Mouse (Mus musculus) cerebellum, adult 2 months (tissue): Measurements from ENCODE around the gene Rhox3h. TPM values are rescaled to one million over a fixed set of nuclear protein-coding genes. Genes with fewer than 3 reads are reported as not detected.
"Not testable (repeated sequence)": the region's sequence is repeated elsewhere in the genome, so short reads cannot be mapped to it uniquely, and the experiment has no call there.

Experiments
- DNase-seq, 2 experiments: peaks; one replicate each; pipeline ENCODE4 v3.0.0; 2021
- H3K27ac ChIP-seq: fragments of 200-500 bp; 2 replicates; pipeline ENCODE4 v1.5.1; 2012; ENCODE audit warnings: low read length, control low read depth, inconsistent platforms; ENCODE audit not compliant: insufficient read depth
- H3K27me3 ChIP-seq: fragments of 200-500 bp; 2 replicates; pipeline ENCODE4 v1.6.1; 2012; ENCODE audit warnings: inconsistent platforms, mild to moderate bottlenecking, low read length, moderate library complexity; ENCODE audit not compliant: control insufficient read depth, insufficient read depth
- H3K4me1 ChIP-seq: fragments of 200-500 bp; 2 replicates; pipeline ENCODE4 v1.6.1; 2011; ENCODE audit warnings: low read length; ENCODE audit not compliant: control insufficient read depth, insufficient read depth
- H3K4me3 ChIP-seq: fragments of 200-500 bp; replicated peaks from 2 replicates; pipeline ENCODE3; 2011; ENCODE audit warnings: mild to moderate bottlenecking, low read depth, low read length, control low read depth; ENCODE audit not compliant: insufficient read depth
- CTCF ChIP-seq: fragments of 200-500 bp; IDR thresholded peaks from 2 replicates; pipeline ENCODE4 v1.5.1; 2011; ENCODE audit warnings: low read depth, mild to moderate bottlenecking, control low read depth, low read length, moderate library complexity, borderline replicate concordance; ENCODE audit not compliant: insufficient read depth
- POLR2A ChIP-seq: fragments of 200-500 bp; IDR thresholded peaks from 2 replicates; pipeline ENCODE4 v1.6.1; 2011; ENCODE audit warnings: low read length, control low read depth, borderline replicate concordance; ENCODE audit not compliant: insufficient read depth
- WGBS: fragments of 180-500 bp; shearing (Covaris S2); methylation state at CpG from one replicate; pipeline ENCODE4 v1.1.7; 2018; 5-methylcytosine and 5-hydroxymethylcytosine counted together
- polyA plus RNA-seq: library from polyadenylated mRNA; depleted of rRNA; stranded (reverse); fragments of >200 nt; gene quantifications from 2 replicates; pipeline ENCODE4 v1.2.3, GENCODE M21; 2012; rRNA removed

The Rhox3h gene
- polyA plus RNA-seq: not detected in 2 replicates

GRCm38 (mm10) chrX:37668664-37669063 lies at the start of gene Rhox3h:
TSS of gene Rhox3h (minus strand) at chrX:37668764.
- H3K27ac ChIP-seq, H3K4me1 ChIP-seq, DNase-seq, H3K4me3 ChIP-seq, H3K27me3 ChIP-seq: not testable (repeated sequence)
- 100% methylated on average over 1 of the region's 3 CpGs for WGBS

DNA sequence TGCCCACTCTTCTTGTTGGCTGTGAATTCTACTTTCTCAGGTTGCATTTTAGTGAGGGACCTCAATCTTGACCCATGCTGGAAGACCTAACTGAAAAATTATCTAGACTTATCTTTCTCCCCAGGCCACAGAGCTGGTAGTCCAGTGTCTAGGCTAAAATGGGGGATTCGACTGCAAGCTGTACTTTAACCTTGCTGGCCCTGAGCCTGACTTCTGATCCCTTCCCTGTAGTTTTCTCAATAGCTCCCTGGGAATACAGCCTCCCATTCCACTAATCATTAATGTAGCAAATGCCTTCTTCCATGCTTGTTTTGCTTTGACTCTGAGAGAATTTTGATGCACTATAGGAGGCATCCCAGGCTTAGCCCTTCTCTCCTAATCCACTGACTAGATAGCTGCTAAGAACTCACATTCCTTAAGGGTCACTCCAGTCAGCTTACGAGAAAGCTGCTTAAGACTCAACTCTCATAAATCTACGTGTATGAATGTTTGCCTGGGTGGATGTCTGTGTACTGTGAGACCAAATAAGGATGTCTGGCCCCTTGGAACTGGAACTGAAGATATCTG lies 33.3 kb upstream of the Rhox3h start:
- TF ChIP-seq POLR2A: no peak
- TF ChIP-seq CTCF: no peak
- no peak overlapping the region for H3K27ac ChIP-seq

GRCm38 (mm10) chrX:37692261-37692660 lies 23.7 kb upstream of the Rhox3h start:
- DNase-seq: no peak
- no peaks in the 10 kb centered on the region for H3K4me1 ChIP-seq
- H3K27me3 ChIP-seq: no peaks in the 10 kb centered on the region
- no peak for TF ChIP-seq CTCF
- TF ChIP-seq POLR2A: no peak
- no peak overlapping the region for H3K4me3 ChIP-seq
- no peak overlapping the region for H3K27ac ChIP-seq
- WGBS: 86% methylated on average over 2 of the region's 2 CpGs

More for the DNA sequence above, 33.3 kb upstream of the Rhox3h start:
- H3K27me3 ChIP-seq: no peaks in the 10 kb centered on the region
- DNase-seq: no peak
- H3K4me3 ChIP-seq: no peak overlapping the region
- WGBS: 76% methylated on average over 3 of the region's 3 CpGs
- no peaks in the 10 kb centered on the region for H3K4me1 ChIP-seq

GRCm38 (mm10) chrX:37683031-37683715 lies 14.6 kb upstream of the Rhox3h start:
- no peak overlapping the region for H3K4me3 ChIP-seq
- WGBS: 80% methylated on average over 24 of the region's 24 CpGs

DNA sequence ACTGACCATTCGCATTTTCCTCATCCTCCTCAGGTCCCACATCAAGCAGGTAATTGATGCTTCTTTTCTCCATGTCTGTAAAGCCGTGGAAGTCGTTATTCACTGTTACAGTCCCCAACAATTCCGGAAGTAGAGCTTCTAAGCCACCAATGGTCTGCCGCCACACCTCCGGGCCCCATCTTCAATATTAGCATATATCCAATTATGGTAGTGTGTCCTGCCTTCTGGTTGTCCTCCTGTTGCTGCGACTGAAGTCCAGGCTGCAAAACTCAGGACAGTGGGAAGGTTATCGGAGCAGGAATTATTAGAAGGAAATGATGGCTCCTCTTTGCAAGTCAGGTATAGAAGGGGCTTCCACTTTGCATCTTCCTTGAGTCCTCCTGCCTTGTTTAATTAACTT lies 4.6 kb upstream of the Rhox3h start, which contains the start of gene Rhox2h:
Rhox2h (minus strand) TSS at position 101 of the 400 bp plus-strand sequence.
- H3K27ac ChIP-seq: not testable (repeated sequence)

More at GRCm38 (mm10) chrX:37683031-37683715, 14.6 kb upstream of the Rhox3h start:
- DNase-seq: no peak
- Histone ChIP-seq H3K4me1 (no peaks in the 10 kb centered on the region), H3K27me3 (no peaks in the 10 kb centered on the region), H3K27ac (no peak overlapping the region)
- no peak for TF ChIP-seq CTCF
- no peak for TF ChIP-seq POLR2A

DNA sequence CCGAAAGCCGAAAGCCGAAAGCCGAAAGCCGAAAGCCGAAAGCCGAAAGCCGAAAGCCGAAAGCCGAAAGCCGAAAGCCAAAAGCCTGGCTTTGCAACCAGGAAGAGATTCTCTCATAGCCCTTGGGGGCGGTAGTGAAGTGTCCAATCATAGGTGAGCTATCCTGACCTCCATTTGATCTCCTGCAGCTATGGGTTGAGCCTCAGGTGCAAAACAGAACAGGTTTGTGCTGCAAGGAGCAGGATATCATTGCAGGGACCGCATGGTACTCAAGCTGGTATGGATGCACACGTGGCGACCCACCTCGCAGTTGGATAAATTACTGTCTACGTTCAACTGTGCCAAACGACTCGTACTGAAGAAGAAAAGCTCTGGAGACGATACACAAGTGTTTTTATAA lies 17.3 kb downstream of the Rhox3h start, which contains the start of gene Rhox4g:
Rhox4g (minus strand) TSS at position 101 of the 400 bp plus-strand sequence.
- WGBS: 96% methylated on average over 18 of the region's 20 CpGs
- H3K27me3 ChIP-seq: not testable (repeated sequence)

More for the DNA sequence above, 4.6 kb upstream of the Rhox3h start, which contains the start of gene Rhox2h:
- not testable (repeated sequence) for H3K4me1 ChIP-seq, DNase-seq, H3K4me3 ChIP-seq, H3K27me3 ChIP-seq
- WGBS: 84% methylated on average over 8 of the region's 8 CpGs

GRCm38 (mm10) chrX:37643370-37643769 lies 25.2 kb downstream of the Rhox3h start, which contains the start of gene Rhox2g:
TSS of gene Rhox2g (minus strand) at chrX:37643470.
- H3K27me3 ChIP-seq, H3K4me3 ChIP-seq, DNase-seq, H3K27ac ChIP-seq, H3K4me1 ChIP-seq: not testable (repeated sequence)
- WGBS: 86% methylated on average over 6 of the region's 6 CpGs

More for the DNA sequence above, 17.3 kb downstream of the Rhox3h start, which contains the start of gene Rhox4g:
- DNase-seq, H3K4me3 ChIP-seq, H3K27ac ChIP-seq, H3K4me1 ChIP-seq: not testable (repeated sequence)

- not testable (repeated sequence) for H3K27ac ChIP-seq, DNase-seq, H3K4me1 ChIP-seq, H3K27me3 ChIP-seq, H3K4me3 ChIP-seq
- WGBS: 96% methylated on average over 2 of the region's 2 CpGs
Measured at GRCm38 (mm10) chrX:37628512-37628911, 40.1 kb downstream of the Rhox3h start, which contains the start of gene Rhox3g. TSS of gene Rhox3g (minus strand) at chrX:37628612.

Other genes starting within 250 kb of the Rhox3h start
- gene Rhox4b, start 236.3 kb downstream of the Rhox3h start, polyA plus RNA-seq: not detected in 2 replicates
- gene Rhox2c, start 215.1 kb downstream of the Rhox3h start, polyA plus RNA-seq: not detected in 2 replicates
- not detected in 2 replicates for gene Rhox3c, start 210.2 kb downstream of the Rhox3h start, polyA plus RNA-seq
- gene Rhox4c, start 188.4 kb downstream of the Rhox3h start, polyA plus RNA-seq: not detected in 2 replicates
- not detected in 2 replicates for gene Rhox2d, start 175.3 kb downstream of the Rhox3h start, polyA plus RNA-seq
- not detected in 2 replicates for gene Rhox4d, start 154.4 kb downstream of the Rhox3h start, polyA plus RNA-seq
- not detected in 2 replicates for gene Rhox2e, start 138.3 kb downstream of the Rhox3h start, polyA plus RNA-seq
- not detected in 2 replicates for gene Rhox3e, start 126.7 kb downstream of the Rhox3h start, polyA plus RNA-seq
- not detected in 2 replicates for gene Rhox4e, start 111.4 kb downstream of the Rhox3h start, polyA plus RNA-seq
- gene Rhox2f, start 97.4 kb downstream of the Rhox3h start, polyA plus RNA-seq: not detected in 2 replicates
- gene Rhox3f, start 87.8 kb downstream of the Rhox3h start, polyA plus RNA-seq: not detected in 2 replicates
- not detected in 2 replicates for gene Rhox4f, start 61.1 kb downstream of the Rhox3h start, polyA plus RNA-seq
- not detected in 2 replicates for gene Rhox3g, start 40.2 kb downstream of the Rhox3h start, polyA plus RNA-seq
- gene Rhox2g, start 25.3 kb downstream of the Rhox3h start, polyA plus RNA-seq: not detected in 2 replicates
- gene Rhox4g, start 17.4 kb downstream of the Rhox3h start, polyA plus RNA-seq: not detected in 2 replicates
- not detected in 2 replicates for gene Rhox2h, start 4.5 kb upstream of the Rhox3h start, polyA plus RNA-seq
- gene Rhox5, start 136.1 kb upstream of the Rhox3h start, polyA plus RNA-seq: 0.33 TPM in 1 of 2 replicates, not detected in the other
- gene Rhox6, start 158.1 kb upstream of the Rhox3h start, polyA plus RNA-seq: 0.10 TPM in 1 of 2 replicates, not detected in the other
- gene Rhox7a, start 162.9 kb upstream of the Rhox3h start, polyA plus RNA-seq: not detected in 2 replicates
- gene Rhox8, start 210.2 kb upstream of the Rhox3h start, polyA plus RNA-seq: not detected in 2 replicates
- not detected in 2 replicates for gene Rhox7b, start 228.5 kb upstream of the Rhox3h start, polyA plus RNA-seq
- not detected in 2 replicates for gene Rhox9, start 233.0 kb upstream of the Rhox3h start, polyA plus RNA-seq